ENCODE assay signal across 15 mouse cellular contexts in genomic region chr11:114858641-114859040, GRCm38 (mm10). TPM values are rescaled to one million over a fixed set of nuclear protein-coding genes. Genes with fewer than 3 reads are reported as not detected.
DNase-seq lines count a peak whose midpoint lies in the region; ATAC-seq and TF ChIP-seq lines count a peak whose summit lies in the region.
"Had no signal": no experiment of that assay in that cellular context is flagged by ENCODE, and none has a peak within 500 bp of the region (broad histone marks: within the 10 kb centered on the region; RNA-seq: fewer than 3 reads in every experiment).

No protein-coding gene starts in this region.

- no peak overlapping the region for H3K4me2 ChIP-seq in intestine, postnatal 0 days (replicated peaks; ENCODE audit: low read depth)
- no peak overlapping the region for H3K4me2 ChIP-seq in intestine, embryonic 16.5 days (ENCODE audit: low read depth, low read length)
- no peak overlapping the region for H3K4me2 ChIP-seq in forebrain, embryonic 16.5 days (ENCODE audit: low read length)

- H3K36me3 ChIP-seq in intestine, postnatal 0 days (ENCODE audit: control insufficient read depth, insufficient read depth), result no peaks in the 10 kb centered on the region
- H3K36me3 ChIP-seq in intestine, embryonic 16.5 days (ENCODE audit: control insufficient read depth, insufficient read depth, low read length), result no peaks in the 10 kb centered on the region
- no peaks in the 10 kb centered on the region for H3K36me3 ChIP-seq in thymus, adult 2 months (ENCODE audit: control insufficient read depth, insufficient read depth, low read length)
- no peaks in the 10 kb centered on the region for H3K36me3 ChIP-seq in forebrain, embryonic 16.5 days (ENCODE audit: control insufficient read depth, insufficient read depth)

- no peaks in the 10 kb centered on the region for H3K4me1 ChIP-seq in intestine, postnatal 0 days (replicated peaks; ENCODE audit: control insufficient read depth, insufficient read depth, low read length)
- no peaks in the 10 kb centered on the region for H3K4me1 ChIP-seq in intestine, embryonic 16.5 days (ENCODE audit: control insufficient read depth, insufficient read depth, low read length)
- H3K4me1 ChIP-seq in thymus, adult 2 months (replicated peaks; ENCODE audit: control insufficient read depth, insufficient read depth, low read length), result no peaks in the 10 kb centered on the region
- H3K4me1 ChIP-seq in embryonic fibroblast, embryonic 13.5 days (ENCODE audit: control insufficient read depth, insufficient read depth, low read length), result no peaks in the 10 kb centered on the region
- H3K4me1 ChIP-seq in forebrain, embryonic 16.5 days (replicated peaks; ENCODE audit: control insufficient read depth, insufficient read depth, low read length), result no peaks in the 10 kb centered on the region

- no peak for TF ChIP-seq POLR2A in thymus, adult 2 months (IDR thresholded peaks at IDR 0.05; ENCODE audit: control insufficient read depth, extremely low read depth, insufficient read depth, low read length, poor library complexity)
- TF ChIP-seq POLR2A in embryonic fibroblast, embryonic 13.5 days (IDR thresholded peaks at IDR 0.05; ENCODE audit: low read depth, low read length), result no peak

- H3K9ac ChIP-seq in intestine, postnatal 0 days (ENCODE audit: low read depth, low read length), result no peak overlapping the region
- no peak overlapping the region for H3K9ac ChIP-seq in intestine, embryonic 16.5 days (ENCODE audit: low read depth, low read length)
- H3K9ac ChIP-seq in forebrain, embryonic 16.5 days (replicated peaks; ENCODE audit: low read depth, low read length), result no peak overlapping the region

- TF ChIP-seq CTCF in intestine, postnatal 0 days (IDR thresholded peaks at IDR 0.05; ENCODE audit: low read depth), result peak; percentile 69
- no peak for TF ChIP-seq CTCF in thymus, adult 2 months (IDR thresholded peaks at IDR 0.05; ENCODE audit: borderline replicate concordance, control insufficient read depth, extremely low read depth, insufficient read depth, low read length, poor library complexity)
- 0 out of 2 replicates have a peak, but pooled peaks have one; percentile 12 for TF ChIP-seq CTCF in embryonic fibroblast, embryonic 13.5 days (IDR thresholded peaks at IDR 0.05; ENCODE audit: borderline replicate concordance, insufficient read depth, low read length)

- no peak for ATAC-seq in intestine, postnatal 0 days
- no peak for ATAC-seq in intestine, embryonic 16.5 days
- ATAC-seq in forebrain, embryonic 16.5 days, result no peak

- WGBS in intestine, postnatal 0 days, result 92% methylated on average over 2 of the region's 2 CpGs
- WGBS in intestine, embryonic 16.5 days, result 91% methylated on average over 2 of the region's 2 CpGs
- 98% methylated on average over 2 of the region's 2 CpGs for WGBS in thymus, adult 2 months
- 95% methylated on average over 2 of the region's 2 CpGs for WGBS in forebrain, embryonic 16.5 days

- 0 out of 2 replicates have a peak, but pooled peaks cover 3% of the 10 kb centered on the region for H3K27me3 ChIP-seq in intestine, postnatal 0 days (replicated peaks; ENCODE audit: control insufficient read depth, insufficient read depth, low read length)
- H3K27me3 ChIP-seq in intestine, embryonic 16.5 days (replicated peaks; ENCODE audit: control insufficient read depth, insufficient read depth, low read length), result no peaks in the 10 kb centered on the region
- H3K27me3 ChIP-seq in thymus, adult 2 months (ENCODE audit: control insufficient read depth, insufficient read depth, low read length), result no peaks in the 10 kb centered on the region
- H3K27me3 ChIP-seq in forebrain, embryonic 16.5 days (replicated peaks; ENCODE audit: control insufficient read depth, insufficient read depth, low read length), result peaks cover 4% of the 10 kb centered on the region

- no peaks in the 10 kb centered on the region for H3K9me3 ChIP-seq in intestine, postnatal 0 days (ENCODE audit: control insufficient read depth)
- no peaks in the 10 kb centered on the region for H3K9me3 ChIP-seq in intestine, embryonic 16.5 days (ENCODE audit: control insufficient read depth, low read length)
- no peaks in the 10 kb centered on the region for H3K9me3 ChIP-seq in forebrain, embryonic 16.5 days (ENCODE audit: control insufficient read depth, low read length)

- no peak overlapping the region for H3K4me3 ChIP-seq in intestine, postnatal 0 days (ENCODE audit: low read depth, low read length)
- no peak overlapping the region for H3K4me3 ChIP-seq in intestine, embryonic 16.5 days (ENCODE audit: low read length)
- H3K4me3 ChIP-seq in thymus, adult 2 months (ENCODE audit: control insufficient read depth, insufficient read depth, low read length), result no peak overlapping the region
- no peak overlapping the region for H3K4me3 ChIP-seq in embryonic fibroblast, embryonic 13.5 days (ENCODE audit: insufficient read depth, low read length)
- H3K4me3 ChIP-seq in forebrain, embryonic 16.5 days (replicated peaks; ENCODE audit: low read length), result no peak overlapping the region
- H3K4me3 ChIP-seq: erythroblast, embryonic 14.5 days had no signal

- H3K27ac ChIP-seq in intestine, postnatal 0 days (ENCODE audit: low read depth, low read length), result no peak overlapping the region
- H3K27ac ChIP-seq in intestine, embryonic 16.5 days (ENCODE audit: low read length), result no peak overlapping the region
- H3K27ac ChIP-seq in thymus, adult 2 months (ENCODE audit: control insufficient read depth, insufficient read depth, low read length), result no peak overlapping the region
- H3K27ac ChIP-seq in embryonic fibroblast, embryonic 13.5 days (ENCODE audit: insufficient read depth, low read length), result no peak overlapping the region
- H3K27ac ChIP-seq in forebrain, embryonic 16.5 days (ENCODE audit: low read length), result no peak overlapping the region

- peak; percentile 53 for DNase-seq in thymus, adult 2 months
- DNase-seq in thymus, adult 18-20 months, result no peak
- DNase-seq in thymus, postnatal 4 days, result peak; percentile 71
- DNase-seq in gastrocnemius, adult 8-10 months (ENCODE audit: low spot score in 2 of 2), result no peak
- DNase-seq: gastrocnemius, postnatal 36 days; kidney, postnatal 4 days; right cerebral cortex, postnatal 25 days had no signal

RNA-seq across cellular contexts. Expression of gene Gprc5c, which starts 7.7 kb away (rescaled TPM):
- 2.3 and 2.8 TPM in 2 replicates for polyA plus RNA-seq in intestine, postnatal 0 days (2015; fragmentation: Nextera tagmentation; extraction: Ambion mirVana)
- 10.5 and 10.9 TPM in 2 replicates for polyA plus RNA-seq in intestine, embryonic 16.5 days (2015; fragmentation: Nextera tagmentation; extraction: Ambion mirVana)
- 5.4 and 6.4 TPM in 2 replicates for polyA plus RNA-seq in thymus, adult 2 months (2012; rRNA removed)
- 6.4 and 9.2 TPM in 2 replicates for polyA plus RNA-seq in embryonic fibroblast, embryonic 13.5 days (2011; ENCODE audit: insufficient read length, low read depth, missing spikeins)
- total RNA-seq in gastrocnemius, adult 8-10 months (2022), result 10 to 100 TPM; 31.9 to 49.5 (median 39.2) TPM
- 6.1 and 7.0 TPM in 2 replicates for polyA plus RNA-seq in forebrain, embryonic 16.5 days (2015; fragmentation: Nextera tagmentation; extraction: Ambion mirVana)
- total RNA-seq: hematopoietic stem cell, adult 5-6 weeks had no signal

RNA-seq across cellular contexts. Expression of gene Cd300a, which starts 31.2 kb away (rescaled TPM):
- 2.2 and 2.3 TPM in 2 replicates for polyA plus RNA-seq in intestine, postnatal 0 days (2015; fragmentation: Nextera tagmentation; extraction: Ambion mirVana)
- 2.5 and 2.6 TPM in 2 replicates for polyA plus RNA-seq in intestine, embryonic 16.5 days (2015; fragmentation: Nextera tagmentation; extraction: Ambion mirVana)
- 3.7 and 4.2 TPM in 2 replicates for polyA plus RNA-seq in thymus, adult 2 months (2012; rRNA removed)
- polyA plus RNA-seq in embryonic fibroblast, embryonic 13.5 days (2011; ENCODE audit: insufficient read length, low read depth, missing spikeins), result 0.84 TPM in 1 of 2 replicates, not detected in the other
- under 1 TPM; 0.29 to 0.54 (median 0.34) TPM for total RNA-seq in gastrocnemius, adult 8-10 months (2022)
- polyA plus RNA-seq in forebrain, embryonic 16.5 days (2015; fragmentation: Nextera tagmentation; extraction: Ambion mirVana), result 0.94 and 0.95 TPM in 2 replicates
- polyA plus RNA-seq: erythroblast, embryonic 14.5 days had no signal

RNA-seq across cellular contexts. Expression of gene Gpr142, which starts 59.9 kb away (rescaled TPM):
- polyA plus RNA-seq in intestine, postnatal 0 days (2015; fragmentation: Nextera tagmentation; extraction: Ambion mirVana), result not detected in 2 replicates
- polyA plus RNA-seq in intestine, embryonic 16.5 days (2015; fragmentation: Nextera tagmentation; extraction: Ambion mirVana), result 0.20 and 0.43 TPM in 2 replicates
- not detected in 2 replicates for polyA plus RNA-seq in thymus, adult 2 months (2012; rRNA removed)
- not detected in 2 replicates for polyA plus RNA-seq in embryonic fibroblast, embryonic 13.5 days (2011; ENCODE audit: insufficient read length, low read depth, missing spikeins)
- total RNA-seq in gastrocnemius, adult 8-10 months (2022), result not detected
- polyA plus RNA-seq in forebrain, embryonic 16.5 days (2015; fragmentation: Nextera tagmentation; extraction: Ambion mirVana), result not detected in 2 replicates
- total RNA-seq: gastrocnemius, postnatal 36 days; hematopoietic stem cell, adult 5-6 weeks had no signal
- polyA plus RNA-seq: erythroblast, embryonic 14.5 days; liver, embryonic 16.5 days; urinary bladder, adult 2 months had no signal

Comparison
In these comparisons a context has a peak if more than half of its experiments do, and no peak if none do; other contexts are left out.
1. DNase-seq: peak in thymus, adult 2 months (single experiment) and thymus, postnatal 4 days (single experiment); none in thymus, adult 18-20 months (0 of 2) and gastrocnemius, adult 8-10 months (0 of 2).